Mouse (Mus musculus): ENCODE data around the gene Dpm3.
A peak's percentile ranks its signal among the peaks of the same experiment; 100 is the strongest.

Dpm3 gene

DNA sequence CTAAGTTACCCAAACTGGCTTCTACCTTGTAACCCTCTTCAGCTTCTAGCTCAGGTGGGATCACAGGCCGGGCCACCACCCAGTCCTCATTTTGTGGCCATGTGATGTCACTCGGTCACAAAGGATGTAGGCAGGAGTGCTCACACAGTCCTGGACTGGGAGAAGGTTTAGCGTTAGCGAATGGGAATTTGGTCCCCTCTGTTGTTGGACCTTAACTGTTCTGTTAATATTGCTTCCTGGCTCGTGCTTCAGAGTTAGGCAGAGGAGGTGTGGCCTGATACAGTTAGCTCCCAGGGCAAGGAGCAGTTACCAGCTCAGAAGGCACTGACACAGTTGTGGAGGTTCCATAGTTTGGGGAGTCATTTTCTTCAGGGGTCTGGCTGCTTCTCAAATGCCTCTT, 35.0 kb downstream of the Dpm3 start:
- no peak for DNase-seq (ENCODE audit: low spot score)

GRCm38 (mm10) chr3:89295685-89296230, 36.6 kb downstream of the Dpm3 start:
- no peak for DNase-seq (ENCODE audit: low spot score)

- no peak for DNase-seq (ENCODE audit: low spot score)
These were observed 37.7 kb downstream of the Dpm3 start for GRCm38 (mm10) chr3:89296761-89297396.

GRCm38 (mm10) chr3:89298908-89299307, 39.8 kb downstream of the Dpm3 start:
- no peak for DNase-seq (ENCODE audit: low spot score)

DNA sequence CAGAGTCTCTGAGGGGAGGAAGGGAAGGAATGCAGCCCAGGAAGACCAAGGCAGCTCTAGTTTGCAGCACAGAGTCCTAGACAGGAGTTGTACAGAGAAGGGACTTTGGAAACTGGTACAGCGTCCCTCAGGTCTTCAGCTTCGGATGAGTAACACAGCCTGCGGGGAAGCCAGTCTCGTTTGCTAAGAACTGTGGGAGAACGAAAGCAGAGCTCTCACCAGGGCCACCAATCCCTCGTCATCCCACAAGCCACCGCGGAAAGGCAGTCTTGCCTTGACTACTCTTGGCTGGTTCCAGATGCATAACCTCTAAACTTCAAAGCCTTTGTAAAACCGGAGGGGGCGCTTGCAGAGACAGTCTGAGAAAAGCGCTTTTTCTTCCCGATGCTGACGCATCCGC, 40.3 kb downstream of the Dpm3 start:
- DNase-seq (ENCODE audit: low spot score): peak; percentile 28

DNA sequence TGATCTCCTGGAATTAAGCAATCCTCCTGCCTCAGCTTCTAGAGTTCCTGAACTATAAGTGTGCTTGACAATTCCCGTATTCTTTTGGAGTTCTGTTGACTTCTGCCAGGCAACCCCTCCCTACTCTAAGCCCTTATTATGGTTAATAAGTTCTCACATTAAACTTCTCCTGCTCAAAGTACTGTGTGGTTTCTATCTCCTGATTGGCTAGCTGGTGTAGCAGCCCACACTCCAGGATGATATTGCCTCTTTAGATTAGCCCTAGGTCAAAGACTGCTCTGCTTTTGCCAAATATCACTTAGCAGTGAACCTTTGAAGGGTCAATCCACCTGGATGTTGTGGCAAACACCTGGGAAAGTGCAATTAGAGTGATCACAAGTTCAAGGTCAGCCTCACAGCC, 40.9 kb downstream of the Dpm3 start:
- no peak for DNase-seq (ENCODE audit: low spot score)

- no peak for DNase-seq (ENCODE audit: low spot score)
These were observed 41.4 kb downstream of the Dpm3 start for GRCm38 (mm10) chr3:89300514-89300913.

- DNase-seq (ENCODE audit: low spot score): no peak
These were observed 45.3 kb downstream of the Dpm3 start for GRCm38 (mm10) chr3:89304440-89304839.

DNA sequence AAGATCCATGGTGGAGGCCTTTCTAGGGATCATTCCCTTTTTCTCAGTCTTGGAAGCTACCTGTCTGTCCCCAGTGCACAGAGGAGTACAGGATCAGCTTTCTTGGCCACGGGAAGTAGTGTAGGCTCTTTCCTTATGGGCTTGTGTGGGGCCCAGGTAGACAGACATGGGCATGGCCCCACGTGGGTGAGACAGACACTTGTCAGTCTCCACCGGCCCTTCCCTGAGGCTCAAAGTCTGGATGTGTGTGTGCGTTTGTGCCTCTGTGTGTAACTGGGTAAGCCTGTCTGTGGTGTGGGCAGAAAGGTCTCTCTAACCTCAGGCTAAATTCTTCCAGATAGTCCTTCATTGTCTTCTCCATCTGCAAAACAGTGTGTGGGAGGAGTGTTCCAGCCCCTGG, 45.9 kb downstream of the Dpm3 start:
- no peak for DNase-seq (ENCODE audit: low spot score)

GRCm38 (mm10) chr3:89305551-89306325, 46.6 kb downstream of the Dpm3 start:
- no peak for DNase-seq (ENCODE audit: low spot score)

DNA sequence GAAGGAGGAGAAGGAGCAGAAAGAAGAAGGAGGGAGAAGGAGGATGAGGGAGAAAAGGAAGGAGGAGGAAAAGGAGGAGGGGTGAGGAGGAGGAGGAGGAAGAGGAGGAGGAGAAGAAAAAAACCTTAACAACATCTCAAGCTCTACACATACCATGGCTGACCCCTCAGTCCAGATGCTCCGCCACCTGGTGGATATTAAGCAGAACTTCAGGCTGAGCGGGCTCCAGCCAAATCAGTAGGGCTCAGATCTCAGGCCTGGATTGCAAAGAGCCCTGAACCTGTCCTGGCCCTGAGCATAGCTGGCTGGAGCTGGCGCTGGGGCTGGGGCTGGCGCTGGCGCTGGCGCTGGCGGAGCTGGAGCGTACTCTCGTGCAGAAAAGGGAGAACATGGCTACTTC, 48.9 kb downstream of the Dpm3 start:
- DNase-seq (ENCODE audit: low spot score): peak; percentile 67

GRCm38 (mm10) chr3:89314340-89314739, 55.2 kb downstream of the Dpm3 start:
- DNase-seq (ENCODE audit: low spot score): no peak

GRCm38 (mm10) chr3:89314791-89315190, 55.6 kb downstream of the Dpm3 start:
- no peak for DNase-seq (ENCODE audit: low spot score)

- DNase-seq (ENCODE audit: low spot score): peak; percentile 79
These were observed 56.2 kb downstream of the Dpm3 start for GRCm38 (mm10) chr3:89315195-89315929.

DNA sequence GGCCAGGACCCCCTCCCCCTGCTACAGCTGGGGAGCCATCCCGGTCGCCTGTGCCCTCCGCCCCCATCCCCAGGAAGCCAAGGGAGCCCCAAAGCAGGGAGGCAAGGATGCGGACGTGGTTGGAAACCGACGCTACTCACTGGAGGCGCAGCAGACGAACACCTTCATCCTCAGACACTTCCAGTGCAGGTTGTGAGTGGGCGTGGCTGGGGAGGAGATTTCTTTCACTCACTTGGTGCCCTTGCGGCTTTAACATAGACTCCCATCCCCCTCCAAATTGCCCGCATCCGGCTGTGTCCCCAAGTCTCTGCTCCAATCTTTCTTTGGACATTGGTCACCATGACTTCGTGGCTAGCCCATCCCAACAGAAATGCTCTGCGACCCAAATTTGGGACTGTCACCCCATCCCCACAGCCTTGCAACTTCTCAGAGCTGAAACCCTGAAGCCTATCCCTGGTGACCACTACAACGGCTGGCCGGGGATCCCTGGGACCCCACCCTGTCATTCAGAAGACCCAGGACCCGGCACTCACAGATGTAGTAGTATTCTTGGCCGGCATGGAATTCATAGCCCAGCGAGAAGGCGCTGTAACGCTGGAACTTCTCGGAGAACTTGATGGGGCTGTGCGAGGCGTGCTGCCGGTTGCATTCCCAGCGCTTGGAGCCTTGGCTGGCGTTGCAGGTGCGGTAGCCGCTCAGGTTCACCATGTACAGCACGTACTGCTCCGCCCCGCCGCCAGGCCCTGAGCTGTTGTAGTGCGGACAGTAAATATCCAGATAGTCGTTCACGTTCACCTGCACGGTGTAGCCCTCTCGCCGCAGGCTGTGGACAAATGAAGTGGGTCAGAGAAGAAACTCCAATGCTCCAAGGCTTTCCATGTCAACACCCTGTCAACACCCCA, 57.0 kb downstream of the Dpm3 start:
- DNase-seq (ENCODE audit: low spot score): peak; percentile 30

Data from urinary bladder, postnatal 14 days (tissue).